Mouse (Mus musculus): ENCODE measurements around the gene Prm1.
"Not testable (repeated sequence)": the region's sequence is repeated elsewhere in the genome, so short reads cannot be mapped to it uniquely, and the experiment has no call there.

Gene Prm1

DNA sequence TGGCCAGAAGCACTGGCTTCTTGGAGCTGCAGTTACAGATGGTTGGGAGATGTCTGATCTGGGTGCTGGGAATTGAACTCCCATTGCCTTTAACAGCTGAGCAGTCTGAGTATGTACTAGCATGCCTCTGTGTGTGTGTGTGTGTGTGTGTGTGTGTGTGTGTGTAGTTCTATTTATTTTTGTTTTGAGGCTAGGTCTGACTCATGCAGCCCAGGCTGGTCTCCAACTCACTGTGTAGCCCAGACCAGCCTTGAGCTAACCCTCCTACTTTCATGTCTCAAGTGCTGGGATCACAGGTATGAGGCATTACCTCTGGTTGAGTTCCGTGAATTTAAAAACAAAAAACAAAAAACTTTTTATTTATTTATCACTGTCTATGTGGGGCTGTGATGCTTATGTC lies 18.9 kb upstream of the Prm1 start:
- DNase-seq (ENCODE audit: low spot score in 2 of 2) = no peak

DNA sequence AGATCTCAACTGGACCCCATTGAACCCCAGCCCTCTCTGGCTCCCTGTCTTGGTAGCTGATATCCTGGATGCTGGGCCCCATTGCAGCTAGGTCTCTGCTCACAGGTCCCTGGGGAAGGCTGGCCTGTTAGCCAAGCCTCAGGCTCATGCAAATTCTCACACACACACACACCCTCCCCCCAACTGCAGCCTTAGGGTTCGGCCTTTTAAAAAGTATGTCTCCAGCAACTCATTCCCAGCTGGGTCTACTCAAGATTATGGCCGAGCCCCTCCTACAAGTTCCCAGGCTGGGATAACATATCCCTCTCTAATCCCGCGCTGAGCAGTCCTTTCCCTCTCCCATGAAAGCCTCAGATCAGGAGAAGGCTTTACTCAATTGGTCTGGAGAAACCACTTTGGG lies 15.7 kb upstream of the Prm1 start:
- DNase-seq (ENCODE audit: low spot score in 2 of 2) = no peak

DNA sequence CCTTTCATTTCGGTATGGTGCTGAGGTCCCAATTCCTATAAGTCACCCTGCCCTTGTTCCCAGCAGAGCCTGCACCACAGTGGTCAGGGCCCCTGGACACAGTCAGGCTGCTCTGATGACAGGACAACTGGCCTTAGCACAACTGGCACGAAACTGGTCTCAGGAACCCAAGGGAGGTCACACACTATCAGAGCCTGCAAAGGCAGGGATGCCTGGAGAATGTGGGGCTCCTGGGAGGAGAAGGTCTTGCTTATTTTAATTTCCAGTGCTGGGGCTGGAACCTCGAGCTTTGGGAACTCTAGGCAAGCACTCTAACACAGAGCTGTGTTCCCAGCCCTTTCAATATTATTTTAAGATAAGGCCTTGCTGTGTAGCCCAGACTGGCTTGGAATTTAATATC lies 14.3 kb upstream of the Prm1 start:
- DNase-seq (ENCODE audit: low spot score in 2 of 2) = no peak

DNA sequence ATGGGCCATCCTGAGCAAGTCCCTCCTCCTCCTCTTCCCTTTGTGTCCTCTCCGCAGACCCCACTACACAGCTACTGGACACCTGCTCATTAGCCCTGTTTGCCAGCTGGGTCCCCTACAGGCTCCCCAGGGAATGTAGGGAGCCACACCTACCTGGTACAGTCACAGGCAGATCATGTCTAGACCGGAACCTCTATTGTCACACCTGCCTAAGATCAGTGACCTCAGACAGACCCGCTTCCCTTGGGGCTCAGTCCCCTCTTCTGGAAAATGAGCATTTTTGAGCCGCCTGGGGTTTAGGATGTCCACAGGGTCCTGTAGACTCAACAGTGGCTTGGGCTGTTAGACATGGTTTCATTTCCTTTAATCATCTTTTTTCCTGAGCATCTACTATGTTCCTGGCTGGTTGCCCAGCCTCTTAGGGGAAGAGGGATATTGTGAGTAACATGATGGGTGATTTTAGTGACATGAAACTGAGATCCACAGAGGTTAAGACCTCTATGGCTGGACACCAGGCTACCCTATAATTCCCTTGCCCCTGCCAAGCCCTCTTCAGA lies 13.0 kb upstream of the Prm1 start:
- DNase-seq (ENCODE audit: low spot score in 2 of 2) = no peak

DNA sequence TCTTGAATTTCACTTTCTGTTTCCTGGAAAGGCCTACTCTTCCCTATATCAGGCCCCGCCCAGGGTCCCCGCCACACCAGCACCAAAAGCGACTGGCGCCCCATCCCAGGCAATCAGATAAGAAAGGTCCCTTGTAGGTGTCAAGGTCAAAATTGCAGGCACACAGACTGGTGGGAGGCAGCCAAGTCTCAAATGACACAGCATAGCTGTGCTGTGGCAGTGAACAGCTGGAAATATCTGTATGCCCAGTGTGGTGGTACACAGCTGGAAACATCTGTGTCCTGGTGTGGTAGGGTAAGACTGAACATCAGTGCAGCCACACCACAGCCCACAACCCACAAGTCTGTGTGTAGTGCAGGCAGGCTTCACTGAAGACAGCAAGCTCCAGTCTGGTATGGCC lies 9.2 kb upstream of the Prm1 start:
- DNase-seq (ENCODE audit: low spot score in 2 of 2) = no peak

DNA sequence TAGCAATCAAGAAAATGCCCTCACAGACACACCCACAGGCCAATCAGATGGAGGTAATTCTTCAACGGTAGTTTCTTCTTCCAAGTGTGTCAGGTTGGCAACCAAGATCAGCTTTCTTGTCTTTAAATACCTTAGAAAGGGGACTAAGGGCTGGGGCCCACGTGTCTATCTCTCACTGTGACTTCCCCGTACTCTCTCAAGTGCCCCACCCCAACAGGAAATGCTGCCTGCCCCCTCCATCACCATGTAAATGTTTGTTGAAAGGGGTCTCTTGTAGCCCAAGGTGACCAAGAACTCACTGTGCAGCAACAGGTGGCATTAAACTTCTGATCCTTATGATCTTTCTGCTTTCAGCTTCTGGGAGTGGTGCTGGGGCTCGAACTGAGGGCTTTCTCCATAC lies 8.1 kb upstream of the Prm1 start:
- DNase-seq (ENCODE audit: low spot score in 2 of 2) = no peak

DNA sequence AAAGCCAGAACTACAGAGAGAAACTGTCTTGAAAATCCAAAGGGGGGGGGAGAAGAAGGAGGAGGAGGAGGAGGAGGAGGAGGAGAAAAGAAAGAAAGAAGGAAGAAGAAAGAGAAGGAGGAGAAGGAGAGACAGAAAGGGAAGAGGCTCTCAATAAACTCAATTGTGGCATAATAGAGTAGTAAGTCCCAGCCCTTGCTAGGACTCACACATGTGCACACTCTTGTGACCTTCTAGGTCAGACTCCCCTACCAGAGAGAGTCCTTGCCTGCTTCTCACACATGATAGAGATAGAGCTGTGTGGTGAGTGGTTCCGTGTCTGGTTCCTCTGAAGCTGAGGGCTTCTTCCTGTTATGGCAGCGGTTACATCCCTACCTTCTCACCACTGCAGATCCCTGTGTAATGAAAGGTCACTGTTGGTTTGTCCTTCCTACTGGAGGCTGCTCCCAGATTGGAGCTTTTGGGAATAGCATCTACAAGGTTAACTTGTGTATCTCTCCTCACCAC lies 7.3 kb upstream of the Prm1 start, which contains the start of gene Gm11172:
Gene Gm11172, plus strand, starts transcription at position 51 of the 507 bp plus-strand sequence.
- no peak for DNase-seq (ENCODE audit: low spot score in 2 of 2)

DNA sequence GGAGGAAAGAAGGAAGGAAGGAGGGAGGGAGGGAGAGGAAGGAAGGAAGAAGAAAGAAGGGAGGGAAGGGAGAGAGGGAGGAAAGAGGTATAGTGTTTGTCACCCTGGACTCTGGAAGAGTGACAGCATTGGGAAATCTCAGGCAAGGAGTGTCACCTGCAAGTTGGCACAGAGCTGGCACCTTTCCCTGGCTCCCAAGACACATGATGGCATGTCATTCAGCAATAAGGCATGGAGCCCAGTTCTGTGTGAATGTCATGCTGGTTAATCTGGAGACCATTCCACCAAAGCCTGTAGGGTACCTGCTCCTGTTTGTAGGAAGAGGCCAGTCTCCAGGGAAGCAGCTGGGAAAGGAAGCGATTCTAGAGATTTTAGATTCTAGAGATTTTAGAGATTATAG lies 4.7 kb upstream of the Prm1 start:
- no peak for DNase-seq (ENCODE audit: low spot score in 2 of 2)

DNA sequence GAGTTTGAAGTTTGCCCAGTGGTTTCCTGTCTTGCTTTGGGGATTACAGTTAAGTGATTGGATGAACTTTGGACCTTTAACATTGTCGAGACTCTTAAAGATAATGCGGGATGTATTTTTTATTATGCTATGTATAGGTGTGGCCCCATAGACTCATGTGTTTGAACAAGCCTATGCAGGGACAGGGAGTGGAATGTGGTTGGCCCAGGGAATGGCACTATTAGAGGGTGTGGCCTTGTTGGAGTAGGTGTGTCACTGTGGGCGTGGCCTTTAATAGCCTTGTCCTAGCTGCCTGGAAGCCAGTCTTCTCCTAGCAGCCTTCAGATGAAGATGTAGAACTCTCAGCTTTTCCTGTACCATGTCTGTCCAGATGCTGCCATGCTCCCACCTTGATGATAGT lies 3.2 kb downstream of the Prm1 start:
- not testable (repeated sequence) for DNase-seq (ENCODE audit: low spot score in 2 of 2)

DNA sequence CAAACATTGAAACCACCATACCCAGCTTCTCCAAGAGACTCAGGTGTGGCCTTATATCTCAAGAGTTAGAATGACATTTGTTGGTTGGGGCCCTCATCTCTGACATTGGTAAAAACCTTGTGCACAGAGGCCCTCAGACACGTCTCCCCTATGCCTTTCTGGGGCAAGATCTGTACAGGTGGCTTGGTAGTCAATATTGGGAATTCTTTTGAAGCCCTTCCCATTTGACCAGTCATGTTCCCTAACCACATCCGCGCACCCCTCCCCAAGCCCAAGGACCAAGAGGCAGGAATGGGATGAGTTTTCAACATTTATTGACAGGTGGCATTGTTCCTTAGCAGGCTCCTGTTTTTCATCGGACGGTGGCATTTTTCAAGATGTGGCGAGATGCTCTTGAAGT lies 9.6 kb downstream of the Prm1 start, which contains the start of gene Prm2:
Gene Prm2, minus strand, starts transcription at position 101 of the 400 bp plus-strand sequence.
- DNase-seq (ENCODE audit: low spot score in 2 of 2) = no peak

DNA sequence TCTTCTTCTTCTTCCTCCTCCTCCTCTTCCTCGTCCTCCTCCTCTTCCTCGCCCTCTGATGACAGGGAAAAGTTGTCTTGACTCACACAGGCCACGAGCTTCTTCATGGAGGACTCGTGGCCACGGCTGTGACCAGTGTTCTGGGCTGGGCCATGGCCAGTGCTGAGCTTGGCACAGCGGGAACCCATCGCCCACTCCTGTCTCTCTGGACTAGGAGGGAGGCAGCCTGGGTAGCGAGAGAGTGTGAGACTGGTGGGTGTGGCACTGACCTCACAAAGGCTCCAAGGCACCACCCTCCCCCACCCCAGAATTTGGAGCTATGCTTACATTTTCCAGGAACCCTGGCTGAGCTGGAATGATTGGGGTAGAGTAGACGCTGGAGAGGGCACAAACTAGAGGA lies 14.9 kb downstream of the Prm1 start, which contains the start of gene Prm3:
Gene Prm3, minus strand, starts transcription at position 213 of the 400 bp plus-strand sequence.
- DNase-seq (ENCODE audit: low spot score in 2 of 2) = no peak

DNA sequence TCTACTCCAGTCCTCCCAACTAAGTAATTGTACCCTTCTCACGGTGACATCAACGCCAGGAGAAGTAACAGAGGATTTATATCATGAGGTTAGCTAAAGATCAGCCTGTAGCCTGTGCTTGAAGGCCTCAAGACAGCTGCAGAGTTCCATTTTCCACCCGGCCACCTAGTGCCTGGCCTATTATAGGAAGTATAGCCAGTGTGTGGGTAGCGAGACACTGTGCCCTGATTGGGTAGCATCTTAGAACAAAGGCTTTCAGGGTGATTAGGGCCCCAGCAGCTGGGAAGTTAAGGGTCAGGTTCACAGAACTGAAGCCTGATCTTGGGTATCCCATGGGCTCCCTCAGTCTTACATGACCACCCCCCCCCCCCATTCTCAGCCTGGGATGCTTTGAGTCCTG lies 16.8 kb downstream of the Prm1 start:
- no peak for DNase-seq (ENCODE audit: low spot score in 2 of 2)

DNA sequence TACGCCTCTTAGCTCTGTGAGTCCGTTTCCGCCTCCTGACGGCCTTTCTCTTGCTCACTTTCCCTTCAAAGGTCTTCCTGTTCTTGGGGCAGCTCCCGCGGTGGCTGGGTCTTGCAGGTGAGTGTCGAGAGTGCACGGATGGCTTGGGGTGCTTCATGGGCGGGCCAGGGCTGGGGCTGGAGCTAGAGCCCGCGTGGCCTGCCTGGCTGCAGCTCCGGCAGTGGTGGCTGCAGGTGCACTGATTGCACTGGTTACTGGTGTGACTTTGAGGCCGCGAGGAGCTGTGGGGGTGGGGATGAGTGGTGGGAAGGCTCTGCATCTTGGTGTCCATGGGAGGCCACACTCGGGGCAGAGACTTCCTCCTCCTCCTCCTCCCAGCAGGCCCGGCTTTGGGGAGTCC lies 17.4 kb downstream of the Prm1 start, which contains the start of gene Tnp2:
Gene Tnp2, minus strand, starts transcription at position 390 of the 400 bp plus-strand sequence.
- no peak for DNase-seq (ENCODE audit: low spot score in 2 of 2)

DNA sequence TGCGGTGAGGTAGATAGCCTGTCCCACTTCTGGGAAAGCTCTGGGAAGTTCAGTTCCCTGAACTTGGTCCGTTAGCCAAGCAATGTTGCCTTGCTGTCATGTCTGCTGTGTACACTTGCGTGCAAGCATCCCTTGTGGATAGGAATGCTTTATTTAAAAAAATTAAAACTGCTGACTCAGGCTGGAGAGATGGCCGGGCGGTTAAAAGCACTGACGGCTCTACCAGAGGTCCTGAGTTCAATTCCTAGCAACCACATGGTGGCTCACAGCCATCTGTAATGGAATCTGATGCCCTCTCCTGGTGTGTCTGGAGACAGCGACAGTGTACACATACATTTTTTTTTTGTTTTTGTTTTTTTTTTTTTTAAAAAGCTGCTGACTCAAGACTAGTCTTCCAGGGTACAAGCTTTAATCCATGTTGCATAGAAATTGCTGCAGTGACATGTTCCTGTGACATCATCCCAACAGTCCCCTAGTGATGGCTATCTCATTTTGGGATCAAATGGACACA lies 18.0 kb downstream of the Prm1 start:
- DNase-seq (ENCODE audit: low spot score in 2 of 2) = no peak

DNA sequence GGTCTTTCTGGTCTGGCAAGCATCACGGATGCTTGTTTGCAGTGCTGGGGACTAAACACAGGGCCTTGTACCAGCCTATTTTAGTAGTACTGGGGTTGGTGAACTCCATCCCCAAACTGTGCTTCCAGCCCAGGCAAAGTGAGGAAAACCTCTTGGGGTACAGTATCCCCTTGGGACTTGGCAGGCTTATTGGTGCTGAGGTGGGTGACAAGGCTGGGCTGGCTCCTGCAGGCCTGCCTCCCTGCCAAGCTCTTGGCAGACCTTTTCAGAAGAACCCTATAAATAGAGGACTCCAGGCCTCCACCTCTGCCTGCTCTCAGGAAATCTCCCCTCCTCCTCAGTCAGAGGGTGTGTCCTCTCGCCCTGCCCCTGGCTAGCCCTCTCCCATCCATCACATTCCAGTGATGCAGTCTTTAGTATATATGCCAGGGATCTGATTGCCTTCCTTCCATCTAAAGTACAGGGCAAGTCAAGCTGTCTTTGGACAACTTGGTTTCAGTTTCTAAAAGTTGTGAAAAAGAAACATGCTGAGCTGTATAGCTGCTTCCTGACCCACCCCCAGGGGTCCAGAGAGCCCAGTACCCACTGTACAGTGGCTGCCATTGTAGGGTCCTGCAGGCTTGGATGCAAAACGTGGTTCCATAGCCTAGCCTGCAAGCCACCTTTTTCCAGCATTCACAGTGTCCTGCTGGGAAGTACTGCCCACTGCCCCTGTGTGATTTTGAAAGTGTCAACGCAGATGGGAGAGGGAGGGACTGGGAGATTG lies 18.7 kb downstream of the Prm1 start:
- DNase-seq (ENCODE audit: low spot score in 2 of 2) = no peak

DNA sequence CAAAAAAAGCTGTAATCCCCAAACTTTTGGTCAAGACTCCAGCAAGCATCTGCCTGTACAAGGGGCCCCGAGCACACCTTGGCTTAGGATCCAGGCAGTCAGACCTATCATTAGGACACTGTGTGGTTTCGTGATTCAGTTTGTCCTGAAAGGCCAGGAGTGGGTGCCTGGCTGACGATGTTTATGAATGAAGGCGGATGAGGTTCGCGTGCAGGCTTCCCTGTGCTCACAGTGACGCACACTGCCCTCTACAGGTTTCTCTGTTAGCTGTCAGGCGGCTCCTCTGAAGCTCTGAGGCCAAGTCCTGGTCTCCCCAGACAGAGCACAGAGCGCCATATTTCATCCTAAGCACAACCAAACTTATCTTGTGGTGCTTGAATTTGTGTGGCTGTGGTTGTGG lies 19.4 kb downstream of the Prm1 start:
- DNase-seq (ENCODE audit: low spot score in 2 of 2) = peak; percentile 62 to 80

DNA sequence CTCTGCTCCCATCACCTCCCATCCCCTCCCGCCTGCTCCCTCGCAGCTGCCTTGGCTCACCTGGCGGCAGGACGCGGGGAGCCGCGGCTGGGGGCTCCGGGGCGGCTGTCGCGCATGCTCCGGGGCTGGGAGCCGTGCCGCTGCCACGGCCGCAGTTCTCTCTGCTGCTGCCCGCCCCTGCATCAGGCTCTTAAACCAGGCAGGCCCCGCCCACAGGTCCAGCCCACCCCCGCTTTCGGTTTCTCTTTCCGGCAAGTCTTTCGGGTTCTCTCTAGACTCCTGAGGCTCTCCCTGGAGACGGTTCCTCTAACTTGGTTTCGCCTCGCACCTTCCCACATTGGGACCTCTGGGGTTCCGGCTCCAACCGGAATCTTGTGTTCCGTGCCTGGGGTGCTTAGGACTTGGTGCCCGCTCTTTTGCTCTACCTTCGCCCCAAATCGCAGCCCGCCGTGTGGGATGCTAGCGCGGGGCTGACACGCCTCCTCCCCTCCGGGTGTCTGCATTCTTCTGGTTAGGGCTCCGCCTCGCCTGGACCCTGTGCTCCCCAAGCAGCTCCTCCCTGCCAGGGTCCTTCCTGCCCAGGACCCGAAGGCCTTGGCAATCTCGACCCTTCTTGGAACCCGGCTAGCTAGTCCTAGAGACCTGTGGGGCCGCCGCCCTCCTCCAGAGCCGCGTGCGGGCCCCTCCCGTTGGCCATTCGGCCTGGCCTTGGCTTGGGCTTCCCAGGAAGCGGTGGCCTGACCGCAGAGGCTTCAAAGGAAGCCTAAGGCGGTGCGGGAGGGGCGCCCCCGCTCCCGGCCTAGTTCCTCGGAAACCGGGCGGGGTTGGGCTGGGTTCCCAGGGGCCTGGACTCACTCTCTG lies 20.0 kb downstream of the Prm1 start, which contains the start of gene Socs1:
Gene Socs1, minus strand, starts transcription at position 166 of the 861 bp plus-strand sequence.
- DNase-seq (ENCODE audit: low spot score in 2 of 2) = peak; percentile 72 to 82

DNA sequence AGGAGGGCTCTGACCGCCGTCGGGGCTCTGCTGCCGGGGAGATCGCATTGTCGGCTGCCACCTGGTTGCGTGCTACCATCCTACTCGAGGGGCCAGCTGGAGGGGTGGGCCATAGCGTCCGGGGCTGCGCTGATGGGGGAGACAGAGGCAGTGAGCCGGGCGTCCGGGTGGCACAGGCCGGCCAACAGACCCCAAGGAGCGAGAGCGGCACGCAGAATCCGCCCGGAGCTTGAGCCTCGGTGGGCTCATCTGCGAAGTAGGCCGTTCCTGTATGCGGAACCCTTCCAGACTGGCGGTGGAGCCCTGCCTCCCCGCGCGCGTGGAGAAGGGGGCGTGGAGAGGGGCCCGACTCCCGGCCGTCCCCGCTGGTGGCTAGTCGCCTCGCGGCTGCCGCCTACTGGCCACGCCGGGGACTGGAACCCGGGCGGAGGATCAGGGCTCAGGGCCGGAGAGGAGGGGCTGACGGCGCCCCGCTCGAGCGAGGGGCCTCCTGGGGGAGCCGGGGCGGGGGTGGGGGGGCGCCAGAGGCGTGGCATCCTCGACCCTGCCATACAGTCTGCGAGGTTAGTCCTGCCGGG lies 20.8 kb downstream of the Prm1 start:
- peak; percentile 81 to 88 for DNase-seq (ENCODE audit: low spot score in 2 of 2)

DNA sequence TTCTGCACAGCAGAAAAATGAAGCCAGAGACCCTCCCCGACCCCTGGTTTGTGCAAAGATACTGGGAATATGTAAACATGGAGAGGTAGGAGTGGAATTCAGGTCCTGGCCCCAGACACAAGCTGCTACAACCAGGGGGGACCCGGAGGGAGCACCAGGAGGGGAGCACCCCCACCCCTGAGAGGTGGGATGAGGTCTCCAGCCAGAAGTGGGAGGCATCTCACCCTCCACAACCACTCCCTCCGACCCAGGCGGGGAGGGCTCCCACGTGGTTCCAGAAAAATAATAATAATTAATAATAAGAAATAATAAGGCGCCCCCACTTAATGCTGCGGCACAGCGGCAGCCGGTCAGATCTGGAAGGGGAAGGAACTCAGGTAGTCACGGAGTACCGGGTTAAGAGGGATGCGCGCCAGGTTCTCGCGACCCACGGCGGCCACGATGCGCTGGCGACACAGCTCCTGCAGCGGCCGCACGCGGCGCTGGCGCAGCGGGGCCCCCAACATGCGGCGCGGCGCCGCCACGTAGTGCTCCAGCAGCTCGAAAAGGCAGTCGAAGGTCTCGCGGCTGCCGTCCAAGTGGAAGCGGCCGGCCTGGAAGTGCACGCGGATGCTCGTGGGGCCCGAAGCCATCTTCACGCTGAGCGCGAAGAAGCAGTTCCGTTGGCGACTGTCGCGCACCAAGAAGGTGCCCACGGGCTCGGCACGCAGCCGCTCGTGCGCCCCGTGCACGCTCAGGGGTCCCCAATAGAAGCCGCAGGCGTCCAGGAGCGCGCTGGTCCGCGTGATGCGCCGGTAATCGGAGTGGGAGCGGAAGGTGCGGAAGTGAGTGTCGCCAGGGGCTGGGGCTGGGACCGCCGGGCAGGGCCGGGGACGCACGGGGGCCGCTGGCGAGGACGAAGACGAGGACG lies 21.5 kb downstream of the Prm1 start:
- peak in 1 of 2 experiments; percentile 36 for DNase-seq (ENCODE audit: low spot score in 2 of 2)

DNA sequence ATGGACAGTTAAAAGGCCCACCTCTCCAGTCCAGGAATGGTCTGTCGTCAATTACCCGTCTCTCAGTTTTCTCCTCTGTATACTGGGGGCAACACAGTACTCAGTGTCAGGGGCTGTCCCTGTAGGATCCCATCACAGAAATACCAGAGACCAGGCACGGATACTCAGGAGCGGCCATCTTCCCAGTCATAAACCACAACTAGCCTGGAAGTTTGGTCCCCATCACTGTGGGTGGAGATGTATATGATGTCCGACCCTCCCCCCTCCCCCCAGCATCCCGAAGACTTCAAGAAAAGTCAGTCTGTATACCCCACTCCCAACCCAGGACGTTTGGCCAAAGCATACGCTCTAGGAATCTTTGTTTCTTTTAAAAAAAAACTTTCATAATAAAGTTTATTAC lies 22.2 kb downstream of the Prm1 start:
- no peak for DNase-seq (ENCODE audit: low spot score in 2 of 2)

DNA sequence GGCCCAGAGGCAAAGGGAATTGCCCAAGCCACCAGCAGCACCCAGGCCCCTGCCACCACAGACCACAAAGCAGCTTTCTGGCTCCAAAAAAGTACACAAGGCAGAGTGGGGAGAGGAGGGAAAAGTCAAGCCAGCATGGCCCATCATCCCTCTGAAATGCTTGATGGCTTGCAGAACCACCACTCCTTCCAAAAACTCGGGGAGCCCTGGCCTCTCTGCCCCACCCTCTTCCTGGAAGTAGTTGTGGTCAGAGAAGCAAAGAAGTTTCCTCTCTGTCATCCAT lies 22.5 kb downstream of the Prm1 start:
- no peak for DNase-seq (ENCODE audit: low spot score in 2 of 2)
